Mouse (Mus musculus) heart, postnatal 4 days (tissue): Measurements from ENCODE around the gene Magi2. TPM values are rescaled to one million over a fixed set of nuclear protein-coding genes. Genes with fewer than 3 reads are reported as not detected.
"Not testable (repeated sequence)": the region's sequence is repeated elsewhere in the genome, so short reads cannot be mapped to it uniquely, and the experiment has no call there.

Experiments used
- DNase-seq: peaks from one replicate; pipeline ENCODE4 v3.0.0; 2021
- total RNA-seq, 2 experiments: library from RNA; stranded (reverse); gene quantifications; 2 replicates each; pipeline ENCODE4 v1.2.3; 2021

Gene Magi2
- total RNA-seq, 2 experiments from 2014 or later, result 2.0 to 3.8 TPM

DNA sequence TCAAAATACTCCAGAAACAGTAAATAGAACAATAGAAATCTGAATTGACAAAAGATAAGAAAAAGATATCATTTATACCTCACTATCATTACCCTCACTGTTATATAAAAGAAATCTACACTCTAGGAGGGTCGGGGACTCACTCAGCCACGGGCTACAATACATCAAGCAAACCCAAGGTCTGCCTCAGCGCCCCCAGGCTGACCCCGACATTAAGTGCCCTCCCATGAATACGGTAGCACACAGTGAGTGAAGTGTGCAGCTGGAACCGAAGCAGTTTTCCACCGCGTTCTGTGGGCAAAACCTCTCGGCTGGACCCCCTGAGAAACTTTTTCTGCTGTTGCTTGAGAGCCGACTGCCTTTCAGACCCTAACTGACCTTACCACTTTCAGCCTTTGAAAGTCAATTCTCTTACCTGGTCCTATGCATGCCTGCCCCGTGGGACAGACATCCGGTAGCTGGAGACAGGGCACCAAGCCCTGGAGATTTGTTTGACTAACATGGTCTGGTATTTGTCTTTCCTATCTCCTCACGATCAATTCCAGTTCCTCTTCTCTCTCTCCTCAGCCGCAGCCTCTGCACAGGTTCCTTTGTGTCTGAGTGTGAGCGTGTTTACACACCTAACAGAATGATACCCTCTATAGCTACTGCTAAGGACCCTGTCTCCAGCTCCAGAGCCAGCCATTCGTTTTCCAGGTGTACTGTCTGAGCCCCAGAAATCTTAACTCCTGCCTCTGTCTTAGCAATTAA lies 1285.7 kb downstream of the Magi2 start:
- no peak for DNase-seq

DNA sequence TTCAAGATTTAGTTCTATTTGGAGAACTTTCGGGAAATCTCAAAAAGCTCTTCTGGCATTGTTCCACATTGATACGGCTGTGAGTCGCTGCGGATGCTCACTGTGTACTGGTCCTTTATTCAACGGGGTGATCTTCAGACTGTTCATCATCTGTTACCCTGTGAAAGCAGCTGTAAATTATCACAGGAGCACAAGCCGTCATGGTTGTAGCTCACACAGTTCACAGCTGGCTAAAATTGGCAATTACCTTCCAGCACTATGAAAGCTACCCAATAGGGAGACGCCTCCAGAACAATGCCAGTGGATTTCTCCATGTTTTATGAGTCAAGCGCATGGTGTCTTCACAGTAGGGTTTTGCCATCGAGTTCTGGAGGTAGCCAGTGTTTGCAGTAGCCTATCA lies 1294.8 kb downstream of the Magi2 start:
- no peak for DNase-seq

DNA sequence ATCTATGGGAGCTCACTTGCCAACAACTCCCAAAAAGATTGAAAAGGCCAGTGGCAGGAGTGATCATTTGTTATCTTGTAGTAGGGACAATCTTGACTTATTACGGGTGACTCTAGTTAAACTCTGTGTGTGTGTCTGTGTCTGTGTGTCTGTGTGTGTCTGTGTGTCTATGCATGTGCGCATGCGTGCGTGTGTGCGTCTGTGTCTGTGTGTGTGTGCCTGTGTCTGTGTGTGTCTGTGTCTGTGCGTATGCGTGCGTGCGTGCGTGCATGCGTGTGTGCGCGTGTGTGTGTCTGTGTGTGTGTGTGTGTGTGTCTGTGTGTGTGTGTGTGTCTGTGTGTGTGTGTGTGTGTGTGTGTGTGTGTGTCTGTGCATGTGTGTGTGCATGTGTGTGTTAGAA lies 1295.2 kb downstream of the Magi2 start:
- no peak for DNase-seq

DNA sequence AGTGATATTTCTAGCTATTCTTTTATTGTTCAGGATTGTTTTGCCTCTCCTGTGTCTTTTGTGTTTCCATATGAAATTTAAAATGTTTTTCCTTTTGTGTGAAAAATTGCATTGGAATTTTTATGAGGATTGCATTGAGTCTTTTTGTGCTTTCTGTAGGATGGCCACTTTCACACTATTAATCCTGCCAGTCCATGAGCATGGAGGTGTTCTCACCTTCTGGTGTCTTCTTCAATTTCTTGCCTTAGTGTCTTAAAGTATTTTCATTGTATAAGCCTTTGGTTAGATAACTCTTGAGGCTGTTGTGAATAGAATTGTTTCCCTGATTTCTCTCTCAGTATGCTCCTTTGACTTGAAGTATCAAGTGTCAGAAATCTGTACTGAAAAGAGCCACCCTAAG lies 1296.9 kb downstream of the Magi2 start:
- DNase-seq, result no peak

DNA sequence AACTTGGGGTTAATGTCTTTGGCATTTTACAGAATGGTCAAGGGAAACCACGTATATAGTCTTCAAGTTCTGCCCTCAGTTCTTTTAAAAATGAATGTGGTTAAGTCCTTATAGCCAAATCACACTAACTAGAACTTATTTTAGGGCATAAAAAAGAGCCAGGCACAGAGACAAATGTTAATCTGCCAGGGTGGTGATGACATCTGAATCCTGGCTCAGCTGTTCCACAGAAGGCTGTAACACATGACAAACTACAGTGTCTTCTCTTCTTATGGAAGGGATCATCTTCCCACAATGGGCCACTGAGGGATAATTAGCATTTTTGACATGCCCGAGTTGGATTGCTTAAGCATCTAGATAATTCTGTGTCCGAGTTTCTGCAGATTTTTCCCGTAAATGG lies 1299.8 kb downstream of the Magi2 start:
- DNase-seq, result not testable (repeated sequence)

DNA sequence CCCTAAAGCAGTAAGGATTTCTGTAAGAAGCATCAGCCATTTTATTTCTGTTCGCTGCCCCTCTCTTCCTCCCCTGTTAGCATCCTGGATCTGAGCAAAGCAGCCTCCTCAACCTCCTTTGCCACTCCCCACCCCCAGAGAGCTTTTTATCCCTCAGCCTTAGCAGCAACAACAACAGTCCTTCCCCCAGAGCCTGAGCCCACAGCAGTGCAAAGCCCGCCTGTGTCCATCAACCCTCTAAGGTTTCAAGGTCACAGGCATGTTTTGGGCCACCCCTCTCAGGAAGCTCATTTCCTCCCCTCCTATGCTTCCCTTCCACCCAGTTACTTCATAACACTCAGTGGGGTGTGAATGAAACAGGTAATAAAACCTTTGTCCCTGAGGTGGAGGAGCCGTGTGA lies 1309.7 kb downstream of the Magi2 start:
- DNase-seq, result no peak

DNA sequence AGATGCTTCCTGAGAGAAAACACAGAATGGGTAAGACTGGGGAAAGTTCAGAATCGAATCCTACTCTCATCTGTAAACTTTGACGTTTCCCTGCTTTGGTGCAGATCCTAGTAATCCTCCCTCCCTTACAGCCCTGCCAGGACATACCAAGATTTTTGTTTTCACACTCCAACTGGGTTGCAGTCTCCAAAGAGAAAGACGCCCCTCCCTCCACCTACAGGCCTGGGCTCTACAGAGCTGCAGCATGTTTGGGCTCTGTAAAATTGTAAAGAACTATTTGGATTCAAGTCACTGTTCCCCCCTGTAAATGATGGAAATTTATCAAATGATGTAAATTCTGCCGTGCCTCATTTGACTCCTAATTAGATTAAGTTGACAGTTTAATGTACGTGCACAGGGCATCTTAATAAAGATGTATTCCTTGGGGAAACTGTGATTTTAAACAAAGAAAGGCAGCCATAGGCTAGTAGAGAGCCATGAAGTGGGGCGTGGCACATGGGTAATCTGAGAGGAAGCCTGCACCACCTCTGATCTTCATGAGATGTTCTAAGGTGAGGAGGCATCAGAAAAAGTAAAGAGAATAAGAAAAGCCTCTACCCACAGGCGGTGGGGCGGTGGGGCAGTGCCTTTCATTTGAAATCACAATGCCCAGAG lies 1310.7 kb downstream of the Magi2 start:
- no peak for DNase-seq

DNA sequence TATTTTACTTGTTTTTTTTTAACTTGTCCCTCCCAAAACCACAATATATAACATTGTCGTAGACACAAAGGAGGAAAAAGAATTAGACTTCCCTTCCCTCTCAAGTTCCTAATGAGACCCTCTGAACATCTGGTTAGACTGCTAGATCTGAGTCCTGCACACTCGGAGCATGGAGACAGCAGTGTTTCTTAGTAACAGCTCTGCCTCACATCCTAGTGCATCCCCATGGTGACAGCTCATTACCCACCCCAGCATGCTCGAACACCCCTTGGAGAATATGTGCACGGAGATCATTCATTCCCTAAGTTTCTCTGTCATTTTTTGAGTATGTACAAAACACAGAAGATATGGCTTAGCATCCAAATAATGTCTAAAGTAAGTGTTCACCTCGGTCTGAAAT lies 1317.5 kb downstream of the Magi2 start:
- no peak for DNase-seq

DNA sequence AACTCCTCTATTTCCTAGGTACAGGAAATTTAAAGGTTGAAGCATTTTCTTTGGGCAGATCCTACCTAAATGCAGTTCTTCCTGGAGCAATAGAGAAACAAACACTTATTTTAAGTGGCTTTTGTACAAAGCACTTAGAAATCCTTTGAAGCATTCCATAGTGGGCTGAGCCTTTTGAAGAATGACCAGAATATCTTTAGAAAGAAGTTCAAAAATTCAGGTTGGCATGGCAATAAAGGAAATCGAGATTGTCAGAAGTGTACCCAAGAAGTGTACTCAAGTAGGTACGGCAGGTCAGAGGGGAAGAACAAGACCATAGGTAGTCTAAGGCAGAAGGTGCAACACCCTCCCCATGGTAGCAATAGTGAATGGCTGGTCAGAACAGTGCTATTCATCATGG lies 1332.5 kb downstream of the Magi2 start:
- DNase-seq, result no peak

DNA sequence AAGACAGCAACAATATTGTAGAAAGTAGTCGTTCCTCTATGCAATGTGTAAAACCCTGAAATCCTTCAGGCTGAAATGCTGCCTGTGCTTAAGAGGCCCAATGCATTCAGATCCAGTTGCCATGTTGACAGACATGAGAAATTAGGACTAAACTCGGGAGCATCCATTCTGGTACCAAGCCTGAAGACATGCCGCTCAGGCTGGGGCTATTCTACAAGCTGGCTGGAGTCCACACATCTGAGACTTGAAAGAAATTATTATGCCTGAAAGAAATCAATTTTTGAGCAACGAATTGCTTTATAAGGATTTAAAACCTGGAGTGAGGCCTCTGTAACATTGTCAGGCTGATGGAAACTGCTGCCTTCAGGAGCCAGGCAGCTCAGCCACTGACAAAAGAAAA lies 1333.0 kb downstream of the Magi2 start:
- no peak for DNase-seq

DNA sequence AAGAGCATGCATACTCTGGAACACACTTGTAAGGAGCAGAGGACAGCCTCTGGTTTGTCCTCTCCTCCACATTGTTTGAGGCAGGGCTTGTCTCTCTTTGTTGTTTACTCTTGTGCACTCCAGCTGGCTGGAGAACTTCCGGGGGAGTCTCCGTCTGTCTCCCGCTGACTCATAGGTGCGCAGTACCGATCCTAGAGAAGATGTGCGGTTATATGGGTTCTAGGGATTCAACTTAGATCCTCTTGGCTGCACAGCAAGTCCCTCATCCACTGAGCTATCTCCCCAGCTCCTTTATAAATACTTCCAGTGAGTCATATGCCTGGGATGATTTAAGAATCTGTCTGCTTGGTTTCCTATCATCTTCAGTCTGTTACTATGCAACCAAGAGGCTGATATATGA lies 1341.6 kb downstream of the Magi2 start:
- no peak for DNase-seq

DNA sequence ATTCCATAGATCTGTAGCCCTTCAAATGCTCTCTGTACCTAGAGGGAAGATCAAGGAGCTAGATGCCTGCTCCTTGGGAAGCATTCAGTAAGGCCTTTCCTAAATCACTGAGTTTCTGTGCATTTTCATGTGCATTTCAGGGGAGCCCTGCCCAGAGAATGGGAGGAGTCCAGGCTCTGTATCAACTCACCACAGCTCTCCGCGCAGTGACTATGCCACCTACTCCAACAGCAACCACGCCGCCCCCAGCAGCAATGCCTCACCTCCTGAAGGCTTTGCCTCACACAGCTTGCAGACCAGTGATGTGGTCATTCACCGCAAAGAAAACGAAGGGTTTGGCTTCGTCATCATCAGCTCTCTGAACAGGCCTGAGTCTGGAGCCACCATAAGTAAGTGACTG lies 1342.1 kb downstream of the Magi2 start:
- no peak for DNase-seq

DNA sequence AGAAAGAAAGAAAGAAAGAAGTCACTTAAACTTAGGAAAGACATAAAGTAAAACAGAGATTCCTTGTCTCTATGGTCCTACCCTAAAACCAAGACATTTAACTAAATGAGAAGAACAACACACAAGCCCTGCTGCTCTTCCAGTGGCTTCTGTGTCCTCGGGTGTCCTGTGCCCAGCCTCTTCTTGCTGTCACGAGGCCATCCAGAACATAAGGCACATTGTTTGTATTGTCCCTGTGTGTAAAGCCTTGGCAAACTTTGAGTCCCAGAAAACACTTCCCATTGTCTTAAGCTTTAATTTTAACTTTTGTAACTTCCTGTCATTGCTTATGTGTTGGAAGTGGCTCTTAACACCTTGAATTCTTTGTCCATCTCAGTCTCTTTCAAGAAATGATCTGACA lies 1348.0 kb downstream of the Magi2 start:
- DNase-seq, result no peak

DNA sequence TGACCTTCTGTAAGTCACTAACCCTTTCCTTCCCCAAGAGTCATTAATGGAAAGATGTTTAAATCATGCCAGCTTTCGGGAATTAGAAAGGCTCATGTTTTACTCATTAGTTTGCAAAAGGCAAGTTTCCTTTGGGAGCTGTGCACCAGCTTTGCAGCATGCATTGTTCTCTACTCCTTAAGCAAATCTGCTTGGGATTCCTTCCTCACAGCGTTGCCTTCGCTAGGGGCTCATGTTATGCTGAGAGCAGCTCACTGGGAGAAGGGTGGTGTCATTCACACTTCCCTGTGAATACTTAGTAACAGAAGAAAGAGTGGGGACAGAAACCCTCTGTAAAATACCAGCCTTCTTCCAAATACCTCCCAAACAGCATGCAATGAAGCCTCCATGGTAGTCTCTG lies 1349.0 kb downstream of the Magi2 start:
- no peak for DNase-seq

DNA sequence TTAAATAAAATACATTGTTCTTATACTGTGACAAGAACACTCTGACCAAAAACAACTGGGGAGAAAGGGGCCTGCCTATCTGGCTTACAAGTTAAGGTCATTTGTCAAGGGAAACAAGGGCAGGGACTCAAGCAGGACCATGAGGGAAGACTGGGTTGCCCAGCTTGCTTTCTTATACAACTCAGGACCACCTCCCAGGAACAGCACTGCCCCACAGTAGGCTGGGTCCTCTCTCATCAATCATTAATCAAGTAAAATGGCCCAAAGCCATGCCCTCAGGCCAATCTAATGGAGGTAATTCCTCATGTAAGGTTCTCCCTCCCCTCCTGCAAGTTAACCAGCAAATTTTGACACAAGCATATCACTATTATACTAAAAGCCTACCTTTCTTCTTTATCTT lies 1349.4 kb downstream of the Magi2 start:
- DNase-seq, result no peak

DNA sequence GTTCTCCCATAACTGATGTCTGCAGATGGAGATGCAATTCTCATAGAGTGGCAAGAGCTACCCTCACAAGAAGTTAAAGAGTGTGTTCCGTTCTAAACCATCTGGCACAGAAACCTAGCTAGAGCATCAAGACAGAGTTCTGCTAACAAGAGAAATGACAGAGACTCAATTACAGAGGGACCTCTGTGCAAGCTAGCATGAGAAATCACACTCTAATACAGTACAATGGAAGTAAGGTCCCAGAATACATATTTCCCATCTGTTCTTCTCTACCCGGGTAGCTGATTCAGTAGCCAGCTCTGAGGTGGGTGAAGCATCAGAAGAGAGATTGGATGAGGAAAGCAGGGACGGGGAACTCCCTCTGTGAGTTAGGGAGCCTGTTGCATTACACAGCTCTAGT lies 1351.8 kb downstream of the Magi2 start:
- DNase-seq, result no peak

DNA sequence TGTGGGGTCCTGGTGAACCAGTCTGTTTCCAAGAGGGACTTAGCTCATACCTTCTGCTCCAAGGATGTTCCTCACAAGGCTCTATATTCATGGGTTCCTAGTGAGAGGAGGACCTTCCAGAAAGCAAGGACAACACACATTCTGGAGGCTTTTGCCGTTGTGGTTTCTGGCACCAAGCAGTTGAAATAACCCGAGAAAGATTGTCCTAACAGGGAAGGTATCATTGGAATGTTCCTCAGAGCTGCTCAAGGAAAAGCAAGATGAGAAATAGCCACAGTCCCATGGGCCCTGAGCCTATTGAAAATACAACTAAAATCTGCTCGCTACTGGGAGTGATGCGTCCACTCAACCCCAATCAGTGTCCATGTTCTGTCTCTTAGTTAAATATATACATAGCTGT lies 1353.8 kb downstream of the Magi2 start:
- no peak for DNase-seq

DNA sequence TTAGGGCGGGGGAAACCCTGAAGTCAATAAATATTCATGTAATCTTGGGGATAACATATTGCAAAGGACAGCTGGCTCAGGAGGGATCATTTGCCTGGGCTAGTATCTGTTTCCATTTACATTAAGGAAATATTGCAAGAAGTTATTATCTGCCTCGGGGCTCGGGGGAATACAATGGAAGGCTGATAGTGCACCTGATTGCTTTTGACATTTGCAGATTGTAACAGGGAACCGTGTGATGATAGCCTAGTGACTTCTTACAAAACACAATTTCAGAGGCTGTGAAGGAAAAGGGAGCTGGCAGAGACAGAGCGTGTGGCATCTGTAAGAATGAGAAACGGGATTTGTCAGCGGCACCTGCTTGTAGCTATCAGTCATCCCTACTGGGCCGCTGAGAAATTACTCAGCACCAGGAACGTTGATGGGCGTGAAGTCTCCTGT lies 1356.2 kb downstream of the Magi2 start:
- DNase-seq, result no peak

DNA sequence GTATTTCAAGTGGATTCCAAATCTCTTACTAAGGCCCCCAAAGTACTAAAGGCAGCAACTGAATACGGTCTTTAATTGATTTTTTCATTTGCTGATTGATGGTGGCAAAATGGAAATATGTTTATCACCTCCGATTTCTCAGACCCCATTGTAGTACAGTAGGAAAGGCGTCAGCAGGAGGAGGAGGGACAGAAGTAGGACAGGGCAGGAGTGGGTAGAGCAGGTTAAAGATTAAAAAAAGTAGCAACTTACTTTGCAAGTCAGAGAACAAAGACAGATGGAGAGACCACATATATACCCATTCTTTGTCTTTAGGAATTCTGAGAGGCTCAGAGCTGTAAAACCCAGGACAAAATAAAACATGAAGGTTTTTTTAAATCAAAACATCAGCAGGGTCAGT lies 1356.8 kb downstream of the Magi2 start:
- DNase-seq, result no peak

DNA sequence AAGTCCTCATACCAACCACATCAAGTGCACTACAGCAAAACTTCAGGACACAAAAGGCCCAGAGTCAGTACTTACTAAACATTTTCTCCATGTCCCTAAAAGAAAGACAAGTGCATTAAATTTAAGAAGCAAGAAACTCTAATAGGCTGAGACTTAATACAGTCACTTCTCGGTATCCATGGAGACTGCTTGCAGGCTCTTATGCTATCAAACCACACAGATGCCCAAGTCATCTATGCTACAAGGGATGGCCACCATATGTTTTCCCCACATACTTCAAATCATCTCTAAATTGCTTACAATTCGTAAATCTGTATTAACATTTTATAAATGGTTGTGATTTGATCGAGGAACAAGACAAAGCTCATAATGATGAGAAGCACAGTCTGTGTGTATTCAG lies 1357.9 kb downstream of the Magi2 start:
- DNase-seq, result no peak

DNA sequence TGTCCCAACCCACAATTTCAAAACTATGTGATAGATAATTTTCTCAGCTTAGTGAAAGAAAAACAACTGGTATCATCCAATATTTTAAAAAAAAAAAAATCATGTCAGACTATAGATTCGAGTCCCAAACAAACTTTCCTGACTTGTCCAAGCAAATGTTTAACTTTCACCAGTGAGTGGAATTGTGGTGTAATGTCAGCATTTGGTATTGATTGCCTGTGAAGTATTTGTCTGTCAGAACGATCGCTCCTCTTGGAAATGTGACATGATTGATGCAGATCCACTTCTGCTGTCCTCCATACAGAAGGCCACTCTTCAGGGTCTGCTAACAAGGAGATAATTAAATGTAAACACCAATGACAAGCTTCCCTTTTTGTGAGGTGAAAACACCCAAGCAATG lies 1362.9 kb downstream of the Magi2 start:
- DNase-seq, result no peak

DNA sequence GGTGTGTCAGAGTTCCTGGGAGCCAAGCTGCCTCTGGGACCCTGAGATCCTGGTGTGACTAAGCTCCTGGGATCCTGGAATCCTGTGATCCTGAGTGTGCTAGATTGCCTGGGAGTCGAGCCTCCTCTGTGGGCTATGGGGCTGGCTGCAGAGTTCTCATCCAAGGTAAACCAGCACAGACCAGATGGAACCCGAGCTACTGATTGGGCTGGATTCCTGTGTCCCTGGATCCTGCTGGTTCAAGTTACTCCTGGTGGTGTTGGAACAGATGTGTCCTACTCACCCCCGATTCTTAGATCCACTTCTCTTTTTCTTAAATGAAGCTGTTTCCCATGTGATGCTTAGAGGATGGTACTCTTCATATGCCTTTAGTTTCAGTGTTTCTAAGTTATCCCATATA lies 1371.4 kb downstream of the Magi2 start:
- DNase-seq, result no peak

DNA sequence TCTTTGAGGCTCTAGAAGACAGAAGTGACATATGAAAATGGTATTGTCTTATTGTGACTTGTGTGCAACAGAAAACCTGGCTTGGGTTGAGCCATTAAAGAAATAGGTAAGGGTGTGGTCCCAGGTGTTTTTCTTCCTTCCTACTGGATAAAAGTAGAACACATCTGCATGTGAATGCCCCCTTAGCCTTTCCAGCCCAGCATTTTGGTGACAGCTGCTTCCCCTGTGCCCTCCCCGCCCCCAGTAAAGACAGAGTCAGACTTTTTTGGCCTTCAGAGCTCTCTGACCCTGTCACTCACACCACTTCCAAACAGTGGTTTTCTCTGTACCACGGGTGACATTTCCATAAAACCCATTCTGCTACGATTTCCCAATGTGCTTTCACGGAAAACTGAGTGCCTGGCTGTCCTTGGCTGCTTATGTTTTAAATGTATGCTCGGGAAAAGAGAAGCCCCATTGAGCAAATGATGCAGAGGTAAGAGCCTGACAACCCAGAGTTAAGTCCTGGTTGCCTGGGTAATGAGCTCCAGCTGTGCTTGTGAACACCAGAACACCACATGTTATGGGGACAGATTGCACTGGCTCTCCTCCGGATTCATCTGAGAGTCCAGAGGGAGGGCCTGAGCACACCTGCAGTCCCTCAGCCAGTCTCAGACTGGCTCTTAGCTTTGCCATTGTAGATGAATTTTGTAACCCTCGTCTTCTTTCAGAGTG lies 1377.1 kb downstream of the Magi2 start:
- no peak for DNase-seq

DNA sequence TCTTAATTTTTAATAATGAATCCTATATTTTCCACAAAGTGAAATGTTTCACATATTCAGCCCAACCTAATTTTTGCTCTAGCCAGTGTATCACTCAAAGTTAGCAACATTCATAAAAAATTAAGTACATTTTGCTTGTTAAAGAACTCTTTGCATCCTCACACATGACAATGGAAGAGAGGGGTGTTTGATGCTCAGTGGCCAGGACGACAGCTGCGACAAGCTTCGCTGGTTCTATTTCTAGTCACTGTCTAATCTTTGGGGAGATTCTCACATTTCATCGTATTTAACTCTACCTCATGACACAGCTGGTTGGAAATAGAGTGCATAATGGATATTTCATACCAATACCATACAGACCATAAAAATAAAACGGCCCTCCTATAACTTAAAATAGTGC lies 1379.7 kb downstream of the Magi2 start:
- no peak for DNase-seq
